23 mouse cellular contexts compared by ENCODE assay signal in the genomic region with DNA sequence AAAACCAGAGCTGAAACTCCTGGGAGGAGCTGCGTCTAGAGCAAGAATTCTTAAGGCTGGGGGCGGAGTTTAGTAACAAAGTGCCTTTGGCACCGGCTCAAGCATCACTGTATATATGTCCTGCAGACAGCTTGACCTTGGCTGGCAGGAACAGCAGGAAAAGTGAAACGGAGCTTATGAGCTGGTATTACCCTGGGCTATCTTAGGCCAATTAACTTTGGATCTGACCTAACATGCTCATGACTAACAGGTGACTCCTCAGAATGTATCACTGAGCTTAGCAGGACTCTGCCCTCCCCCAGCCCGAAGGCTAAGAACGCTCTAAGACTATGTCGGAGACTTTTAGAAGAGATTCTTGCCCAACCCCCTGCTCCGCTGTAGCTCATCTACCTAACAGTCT. TPM values are rescaled to one million over a fixed set of nuclear protein-coding genes. Genes with fewer than 3 reads are reported as not detected.
DNase-seq lines count a peak whose midpoint lies in the region; ATAC-seq and TF ChIP-seq lines count a peak whose summit lies in the region.
"Had no signal": no experiment of that assay in that cellular context is flagged by ENCODE, and none has a peak within 500 bp of the region (broad histone marks: within the 10 kb centered on the region; RNA-seq: fewer than 3 reads in every experiment).

No protein-coding gene starts in this region.

- DNase-seq in kidney, adult 9 months, result peak; percentile 17
- no peak for DNase-seq in kidney, postnatal 25 days
- DNase-seq in embryo, embryonic 10.5 days (ENCODE audit: low spot score), result peak; percentile 36
- no peak for DNase-seq in testis, postnatal 10 days (ENCODE audit: low spot score)
- no peak for DNase-seq in cerebellum, postnatal 14 days
- DNase-seq in layer of hippocampus, adult 18-20 months (ENCODE audit: low spot score in 2 of 2), result no peak
- DNase-seq: adrenal gland, adult 8-10 months; cerebellum, adult 8-10 months; heart, postnatal 36 days; retina, postnatal 1 day; spleen, adult 18-20 months had no signal

- no peaks in the 10 kb centered on the region for H3K79me3 ChIP-seq in C2C12 (ENCODE audit: low read depth)

- no peaks in the 10 kb centered on the region for H3K27me3 ChIP-seq in C2C12 (ENCODE audit: control insufficient read depth, insufficient read depth, insufficient read length)
- H3K27me3 ChIP-seq in intestine, postnatal 0 days (replicated peaks; ENCODE audit: control insufficient read depth, insufficient read depth, low read length), result no peaks in the 10 kb centered on the region
- H3K27me3 ChIP-seq: embryonic facial prominence, embryonic 12.5 days; forebrain, embryonic 13.5 days; liver, embryonic 12.5 days had no signal

- H3K4me1 ChIP-seq in intestine, postnatal 0 days (replicated peaks; ENCODE audit: control insufficient read depth, insufficient read depth, low read length), result no peaks in the 10 kb centered on the region
- H3K4me1 ChIP-seq: embryonic facial prominence, embryonic 12.5 days; forebrain, embryonic 13.5 days had no signal

- H3K27ac ChIP-seq in intestine, postnatal 0 days (ENCODE audit: low read depth, low read length), result 0 out of 2 replicates have a peak overlapping the region, but pooled peaks have one; percentile 41
- H3K27ac ChIP-seq: embryonic facial prominence, embryonic 12.5 days; forebrain, embryonic 13.5 days; layer of hippocampus, adult 2 months; liver, embryonic 12.5 days had no signal

- H3K4me3 ChIP-seq in C2C12 (ENCODE audit: insufficient read depth, poor library complexity, severe bottlenecking), result no peak overlapping the region
- no peak overlapping the region for H3K4me3 ChIP-seq in intestine, postnatal 0 days (ENCODE audit: low read depth, low read length)
- H3K4me3 ChIP-seq: embryonic facial prominence, embryonic 12.5 days; forebrain, embryonic 13.5 days; heart, embryonic 10.5 days; layer of hippocampus, adult 2 months; liver, embryonic 12.5 days had no signal

- H3K79me2 ChIP-seq in C2C12 (ENCODE audit: control insufficient read depth, insufficient read depth), result no peaks in the 10 kb centered on the region

- TF ChIP-seq CTCF in C2C12 (IDR thresholded peaks at IDR 0.05; ENCODE audit: control insufficient read depth, insufficient read depth, insufficient read length), result no peak
- TF ChIP-seq CTCF in intestine, postnatal 0 days (IDR thresholded peaks at IDR 0.05; ENCODE audit: low read depth), result no peak

- 40% methylated on average over 8 of the region's 8 CpGs for WGBS in intestine, postnatal 0 days

- H3K9ac ChIP-seq in intestine, postnatal 0 days (ENCODE audit: low read depth, low read length), result no peak overlapping the region
- H3K9ac ChIP-seq: embryonic facial prominence, embryonic 12.5 days; forebrain, embryonic 13.5 days; liver, embryonic 12.5 days had no signal

- H3ac ChIP-seq in C2C12 (ENCODE audit: control insufficient read depth, insufficient read length, low read depth), result no peak overlapping the region

- peak; percentile 88 for ATAC-seq in intestine, postnatal 0 days
- ATAC-seq: forebrain, embryonic 13.5 days had no signal

- H3K9me3 ChIP-seq in intestine, postnatal 0 days (ENCODE audit: control insufficient read depth), result no peaks in the 10 kb centered on the region
- H3K9me3 ChIP-seq: embryonic facial prominence, embryonic 12.5 days; forebrain, embryonic 13.5 days; heart, embryonic 10.5 days; liver, embryonic 12.5 days had no signal

- no peaks in the 10 kb centered on the region for H3K36me3 ChIP-seq in C2C12 (ENCODE audit: control insufficient read depth, insufficient read depth)
- H3K36me3 ChIP-seq in intestine, postnatal 0 days (ENCODE audit: control insufficient read depth, insufficient read depth), result no peaks in the 10 kb centered on the region
- H3K36me3 ChIP-seq: embryonic facial prominence, embryonic 12.5 days; heart, embryonic 10.5 days; liver, embryonic 12.5 days had no signal

- 0 out of 2 replicates have a peak overlapping the region, but pooled peaks have one; percentile 13 for H3K4me2 ChIP-seq in intestine, postnatal 0 days (replicated peaks; ENCODE audit: low read depth)
- H3K4me2 ChIP-seq: embryonic facial prominence, embryonic 12.5 days; forebrain, embryonic 13.5 days; liver, embryonic 12.5 days had no signal

TF ChIP-seq in C2C12, 6 proteins besides CTCF, POLR2A, EP300 and RAD21:
- TF ChIP-seq FOSL1 (IDR thresholded peaks at IDR 0.05; ENCODE audit: insufficient read depth, low read length, poor library complexity, severe bottlenecking), result peak; percentile 35
- no peak for TF ChIP-seq CEBPB (IDR thresholded peaks at IDR 0.05; ENCODE audit: low read depth)
- no peak for TF ChIP-seq MYOG (IDR thresholded peaks at IDR 0.05; ENCODE audit: control insufficient read depth, extremely low read depth, insufficient read length)
- TF ChIP-seq USF1 (IDR thresholded peaks at IDR 0.05; ENCODE audit: low read depth), result no peak
- TF ChIP-seq MYOD1 (IDR thresholded peaks at IDR 0.05; ENCODE audit: control insufficient read depth, insufficient read length, low read depth), result peak; percentile 37
- no peak for TF ChIP-seq MAX (IDR thresholded peaks at IDR 0.05)

RNA-seq across cellular contexts. Expression of gene Spdye4c, which starts 25.1 kb away (rescaled TPM):
- polyA plus RNA-seq in C2C12 (2012; fragmentation: generic; extraction: Trizol), result not detected
- polyA plus RNA-seq in intestine, postnatal 0 days (2015; fragmentation: Nextera tagmentation; extraction: Ambion mirVana), result not detected in 2 replicates
- not detected for total RNA-seq in layer of hippocampus, adult 18-20 months (2021)
- total RNA-seq: adrenal gland, adult 8-10 months; gastrocnemius, adult 8-10 months; heart, postnatal 36 days; layer of hippocampus, adult 2 months; left cerebral cortex, postnatal 14 days; megakaryocyte, adult 5-6 weeks had no signal
- polyA plus RNA-seq: embryonic facial prominence, embryonic 12.5 days; forebrain, embryonic 13.5 days; heart, embryonic 10.5 days; liver, embryonic 12.5 days; neural tube, embryonic 14.5 days; urinary bladder, adult 2 months had no signal

Comparison
In these comparisons a context has a peak if more than half of its experiments do, and no peak if none do; other contexts are left out.
1. DNase-seq: peak in kidney, adult 9 months (single experiment) and embryo, embryonic 10.5 days (single experiment); none in kidney, postnatal 25 days (0 of 2), testis, postnatal 10 days (single experiment), cerebellum, postnatal 14 days (0 of 2) and layer of hippocampus, adult 18-20 months (0 of 2).